Mouse (Mus musculus): Measurements from ENCODE around the gene Slc10a4.

Gene Slc10a4

GRCm38 (mm10) chr5:73013611-73014287 lies 7.1 kb downstream of the Slc10a4 start:
- in situ Hi-C loops (cut with MboI, MseI): loop anchor here (5.0 kb wide), 1 partner anchor 431 kb away; the partner anchor contains the start of gene Zar1

- in situ Hi-C loops (cut with MboI, MseI): loop anchor here (5.0 kb wide), 1 partner anchor 432 kb away; the partner anchor contains the start of gene Zar1
Measured at GRCm38 (mm10) chr5:73014745-73015144, 8.1 kb downstream of the Slc10a4 start.

GRCm38 (mm10) chr5:73023801-73024200 lies 17.1 kb downstream of the Slc10a4 start:
- in situ Hi-C loops (cut with MboI, MseI): no loop called here

- in situ Hi-C loops (cut with MboI, MseI): no loop called here
Measured at GRCm38 (mm10) chr5:73028646-73029045, 22.0 kb downstream of the Slc10a4 start.

GRCm38 (mm10) chr5:73032481-73032880 lies 25.8 kb downstream of the Slc10a4 start:
- in situ Hi-C loops (cut with MboI, MseI): no loop called here

GRCm38 (mm10) chr5:73044055-73044454 lies 37.4 kb downstream of the Slc10a4 start:
- in situ Hi-C loops (cut with MboI, MseI): no loop called here

GRCm38 (mm10) chr5:73047651-73048245 lies 41.1 kb downstream of the Slc10a4 start:
- in situ Hi-C loops (cut with MboI, MseI): no loop called here

- in situ Hi-C loops (cut with MboI, MseI): no loop called here
Measured at GRCm38 (mm10) chr5:73053933-73054332, 47.2 kb downstream of the Slc10a4 start.

- in situ Hi-C loops (cut with MboI, MseI): no loop called here
Measured at GRCm38 (mm10) chr5:73056457-73056856, 49.8 kb downstream of the Slc10a4 start.

- in situ Hi-C loops (cut with MboI, MseI): no loop called here
Measured at GRCm38 (mm10) chr5:73056937-73057336, 50.3 kb downstream of the Slc10a4 start.

- in situ Hi-C loops (cut with MboI, MseI): no loop called here
Measured at GRCm38 (mm10) chr5:73061506-73062155, 54.9 kb downstream of the Slc10a4 start.

Measured in T-helper 2 cell (primary cell).